Mouse (Mus musculus): ENCODE results near the gene Bend4. TPM values are rescaled to one million over a fixed set of nuclear protein-coding genes. Genes with fewer than 3 reads are reported as not detected.

Gene Bend4
- polyA plus RNA-seq, 1 experiment from 2014 or later, result 10.0 TPM

DNA sequence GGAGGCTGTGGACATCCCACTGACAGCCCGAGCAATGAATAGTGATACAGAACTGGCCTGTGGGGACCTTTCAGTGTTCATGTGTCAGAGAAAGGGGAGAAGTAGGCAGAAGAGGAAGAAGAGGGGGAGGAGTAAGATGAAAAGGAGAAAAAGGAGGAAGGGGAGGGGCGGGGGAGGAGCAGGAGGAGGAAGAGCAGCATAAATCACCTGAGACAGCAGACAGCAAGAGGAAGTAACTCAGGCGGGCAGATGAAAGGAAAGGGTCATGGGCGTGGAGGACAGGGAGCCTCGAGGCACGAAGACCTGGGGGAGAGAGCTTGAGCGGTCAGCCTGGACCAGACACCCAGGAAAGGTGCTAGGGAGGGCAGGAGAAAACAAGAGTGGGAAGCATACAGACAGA lies 23.7 kb downstream of the Bend4 start:
- DNase-seq (ENCODE audit: low spot score) (no peak), ATAC-seq (ENCODE audit: insufficient read depth, low FRiP score, low TSS enrichment) (no peak)
- Histone ChIP-seq H3K27me3 (ENCODE audit: control insufficient read depth, insufficient read depth, low read length) (no peaks in the 10 kb centered on the region), H3K4me3 (ENCODE audit: low read depth, low read length) (no peak overlapping the region), H3K4me1 (ENCODE audit: control insufficient read depth, insufficient read depth, low read length) (peaks cover 6% of the 10 kb centered on the region), H3K27ac (ENCODE audit: low read depth, low read length) (no peak overlapping the region), H3K9ac (ENCODE audit: low read length) (no peak overlapping the region), H3K36me3 (ENCODE audit: control insufficient read depth, insufficient read depth, low read length) (no peaks in the 10 kb centered on the region), H3K4me2 (ENCODE audit: low read depth) (no peak overlapping the region), H3K9me3 (ENCODE audit: control insufficient read depth, low read length) (no peaks in the 10 kb centered on the region)
- whole genome bisulfite sequencing, result 40% methylated on average over 7 of the region's 7 CpGs

DNA sequence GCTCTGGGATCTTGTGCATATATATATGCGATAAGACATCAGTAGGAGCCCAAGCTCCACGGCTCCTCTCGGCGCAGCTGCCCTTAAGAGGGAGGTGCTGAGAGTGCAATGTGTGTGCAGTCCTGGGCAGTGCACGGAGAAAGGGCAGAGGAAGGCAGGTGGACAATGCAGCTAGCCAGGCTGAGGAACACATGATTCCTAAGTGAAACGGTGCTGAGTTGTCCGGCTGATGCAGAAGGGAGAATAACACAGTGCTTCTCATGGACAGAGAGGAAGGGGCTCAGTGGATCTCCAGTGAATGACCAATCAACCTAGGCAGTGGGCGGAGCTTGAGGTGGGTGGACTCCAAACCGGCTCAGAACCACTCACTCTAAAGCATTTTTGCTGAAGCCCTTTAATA lies 26.5 kb downstream of the Bend4 start:
- Histone ChIP-seq H3K27ac (ENCODE audit: low read depth, low read length) (no peak overlapping the region), H3K4me3 (ENCODE audit: low read depth, low read length) (no peak overlapping the region), H3K27me3 (ENCODE audit: control insufficient read depth, insufficient read depth, low read length) (no peaks in the 10 kb centered on the region), H3K4me1 (ENCODE audit: control insufficient read depth, insufficient read depth, low read length) (peaks cover 6% of the 10 kb centered on the region), H3K36me3 (ENCODE audit: control insufficient read depth, insufficient read depth, low read length) (no peaks in the 10 kb centered on the region), H3K9me3 (ENCODE audit: control insufficient read depth, low read length) (no peaks in the 10 kb centered on the region), H3K4me2 (ENCODE audit: low read depth) (peak overlapping the region; percentile 27; the same call in 1 of the 2 replicates), H3K9ac (ENCODE audit: low read length) (no peak overlapping the region)
- 54% methylated on average over 9 of the region's 9 CpGs for WGBS
- peak; percentile 49; the same call in 1 of the 2 replicates for ATAC-seq (ENCODE audit: insufficient read depth, low FRiP score, low TSS enrichment)
- DNase-seq (ENCODE audit: low spot score), result no peak

DNA sequence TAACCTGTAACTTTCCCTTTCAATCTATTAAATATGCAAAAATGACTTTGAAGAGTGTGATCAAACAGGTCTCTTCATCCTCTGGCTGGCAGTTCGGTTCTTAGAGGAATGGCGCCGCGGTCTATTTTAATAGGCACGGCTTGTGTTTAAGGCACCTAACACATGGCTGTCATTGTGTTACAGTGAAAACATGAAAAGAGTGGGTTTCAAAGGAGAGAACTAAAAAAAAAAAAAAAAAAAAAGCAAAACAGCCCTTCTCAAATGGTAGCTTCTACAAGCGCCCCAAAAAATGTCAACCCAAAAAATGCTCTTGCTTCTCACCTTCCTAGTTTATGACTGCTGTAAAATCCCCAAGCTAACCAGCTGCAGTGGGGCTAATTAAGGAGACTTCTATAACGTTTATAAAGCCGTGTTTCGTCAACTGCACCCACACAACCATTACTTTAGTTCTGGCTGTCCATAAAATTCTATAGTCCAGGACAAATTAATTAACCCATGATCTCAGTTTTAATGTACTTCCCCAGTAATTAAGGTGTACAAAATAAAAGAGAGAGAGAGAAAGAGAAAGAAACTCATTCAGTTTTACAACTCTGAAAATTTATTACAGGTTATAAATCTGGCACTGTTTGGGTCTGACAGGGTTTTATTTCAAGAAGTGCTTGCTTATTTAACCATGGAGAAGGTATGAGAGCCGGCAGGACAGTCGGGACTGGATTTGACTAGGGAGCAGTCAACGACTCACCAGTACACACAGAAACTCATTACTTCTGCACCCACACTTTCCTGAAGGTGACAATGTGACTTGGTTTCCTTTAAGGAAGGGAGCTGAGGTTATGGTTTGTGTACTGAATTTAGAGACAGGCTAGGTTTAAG lies 27.3 kb downstream of the Bend4 start:
- Histone ChIP-seq H3K4me3 (ENCODE audit: low read depth, low read length) (no peak overlapping the region), H3K27ac (ENCODE audit: low read depth, low read length) (no peak overlapping the region), H3K9ac (ENCODE audit: low read length) (no peak overlapping the region), H3K27me3 (ENCODE audit: control insufficient read depth, insufficient read depth, low read length) (no peaks in the 10 kb centered on the region), H3K4me1 (ENCODE audit: control insufficient read depth, insufficient read depth, low read length) (peaks cover 6% of the 10 kb centered on the region), H3K4me2 (ENCODE audit: low read depth) (no peak overlapping the region), H3K9me3 (ENCODE audit: control insufficient read depth, low read length) (no peaks in the 10 kb centered on the region), H3K36me3 (ENCODE audit: control insufficient read depth, insufficient read depth, low read length) (no peaks in the 10 kb centered on the region)
- 33% methylated on average over 12 of the region's 12 CpGs for WGBS
- ATAC-seq (ENCODE audit: insufficient read depth, low FRiP score, low TSS enrichment), result no peak
- no peak for DNase-seq (ENCODE audit: low spot score)

DNA sequence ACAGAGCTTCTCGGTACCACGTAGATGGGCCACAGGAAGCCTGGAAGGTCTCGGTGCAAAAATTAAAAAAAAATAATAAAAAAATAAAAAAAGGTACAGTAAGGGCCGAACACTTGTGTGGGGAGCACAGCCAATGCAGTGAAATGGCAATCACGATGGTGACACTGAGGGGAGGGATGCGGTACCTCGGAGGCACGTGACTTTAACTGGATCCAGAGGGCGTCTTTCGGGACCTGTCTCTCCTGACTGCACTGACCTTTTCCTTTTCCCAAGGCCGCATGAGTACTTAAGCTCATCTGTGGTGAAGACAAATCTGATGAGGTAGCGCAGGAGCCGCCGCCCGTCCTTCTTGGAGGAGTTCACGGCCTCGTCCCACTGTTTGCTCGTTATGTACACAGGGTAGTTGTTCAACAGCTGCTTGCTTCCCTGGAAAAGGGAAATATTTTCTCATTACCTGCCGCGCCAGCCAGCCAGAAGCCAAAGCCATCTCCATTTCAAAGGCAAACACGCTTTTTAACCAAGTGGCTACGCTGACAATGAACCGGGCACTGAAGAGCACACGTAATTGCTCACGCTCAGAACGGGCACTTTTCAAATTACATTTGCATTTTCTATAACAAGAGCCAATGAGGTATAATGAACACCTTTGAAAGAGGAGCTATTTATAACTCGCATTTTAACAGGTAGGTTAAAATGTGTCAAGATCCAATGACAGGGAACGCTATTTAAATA lies 28.1 kb downstream of the Bend4 start:
- Histone ChIP-seq H3K27me3 (ENCODE audit: control insufficient read depth, insufficient read depth, low read length) (no peaks in the 10 kb centered on the region), H3K4me1 (ENCODE audit: control insufficient read depth, insufficient read depth, low read length) (peaks cover 6% of the 10 kb centered on the region), H3K27ac (ENCODE audit: low read depth, low read length) (no peak overlapping the region), H3K36me3 (ENCODE audit: control insufficient read depth, insufficient read depth, low read length) (no peaks in the 10 kb centered on the region), H3K4me3 (ENCODE audit: low read depth, low read length) (no peak overlapping the region), H3K9ac (ENCODE audit: low read length) (no peak overlapping the region), H3K9me3 (ENCODE audit: control insufficient read depth, low read length) (no peaks in the 10 kb centered on the region), H3K4me2 (ENCODE audit: low read depth) (no peak overlapping the region)
- DNase-seq (ENCODE audit: low spot score) (no peak), ATAC-seq (ENCODE audit: insufficient read depth, low FRiP score, low TSS enrichment) (no peak)
- WGBS, result 74% methylated on average over 28 of the region's 28 CpGs

DNA sequence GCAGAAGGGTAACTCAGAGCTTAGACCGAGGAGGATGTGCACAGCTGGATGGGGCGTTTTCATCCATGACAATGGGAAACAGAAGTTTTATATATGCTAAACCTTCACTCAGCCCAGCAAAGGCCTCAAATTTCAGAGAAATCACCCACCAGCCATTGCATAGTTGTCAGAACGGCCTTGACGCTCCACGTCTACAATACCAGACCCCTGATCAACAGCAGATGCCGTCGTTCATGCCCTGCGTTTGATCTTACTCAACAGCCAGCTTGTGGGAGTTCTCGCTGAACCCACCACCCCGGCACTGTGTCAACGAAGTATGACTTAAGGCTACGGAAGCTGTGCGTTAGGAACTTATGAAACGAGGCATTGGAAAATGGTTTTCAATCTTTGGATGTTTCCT lies 30.9 kb downstream of the Bend4 start:
- no peak overlapping the region for H3K4me3 ChIP-seq (ENCODE audit: low read depth, low read length)
- H3K27me3 ChIP-seq (ENCODE audit: control insufficient read depth, insufficient read depth, low read length), result no peaks in the 10 kb centered on the region
- 84% methylated on average over 14 of the region's 14 CpGs for WGBS
- no peaks in the 10 kb centered on the region for H3K9me3 ChIP-seq (ENCODE audit: control insufficient read depth, low read length)
- H3K36me3 ChIP-seq (ENCODE audit: control insufficient read depth, insufficient read depth, low read length), result no peaks in the 10 kb centered on the region
- H3K4me2 ChIP-seq (ENCODE audit: low read depth), result no peak overlapping the region
- DNase-seq (ENCODE audit: low spot score) (no peak), ATAC-seq (ENCODE audit: insufficient read depth, low FRiP score, low TSS enrichment) (no peak)
- no peak overlapping the region for H3K27ac ChIP-seq (ENCODE audit: low read depth, low read length)
- H3K4me1 ChIP-seq (ENCODE audit: control insufficient read depth, insufficient read depth, low read length), result peaks cover 6% of the 10 kb centered on the region
- H3K9ac ChIP-seq (ENCODE audit: low read length), result no peak overlapping the region

DNA sequence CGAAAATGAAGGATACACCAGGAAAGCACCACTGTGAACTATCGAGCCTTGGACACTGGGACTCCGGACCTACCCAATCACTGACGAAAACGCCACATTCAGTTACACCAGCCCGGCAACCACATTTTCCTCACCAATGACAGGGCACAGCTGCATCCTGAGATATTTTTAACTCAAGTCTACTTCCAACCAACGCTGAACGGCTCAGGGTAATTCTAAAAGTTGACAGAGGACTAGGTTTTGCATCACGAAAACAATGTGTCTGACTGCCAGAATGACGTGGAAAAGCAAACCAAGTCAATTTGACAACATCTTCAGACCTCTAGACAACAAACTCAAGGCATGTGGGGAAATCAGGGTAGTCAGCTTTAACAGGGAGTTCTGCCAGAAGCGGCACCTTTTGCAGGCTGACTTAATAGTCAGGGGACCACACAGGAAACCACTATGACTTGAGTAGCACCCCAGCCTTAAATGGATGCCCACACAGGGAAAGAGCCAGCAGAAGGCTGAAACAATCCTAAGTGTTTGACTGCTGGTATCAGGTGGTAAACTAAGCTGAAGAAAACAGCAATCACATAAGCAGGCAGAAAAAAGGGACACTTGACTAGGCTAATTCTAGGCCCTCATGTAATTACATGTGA lies 32.8 kb downstream of the Bend4 start:
- Histone ChIP-seq H3K27ac (ENCODE audit: low read depth, low read length) (no peak overlapping the region), H3K36me3 (ENCODE audit: control insufficient read depth, insufficient read depth, low read length) (no peaks in the 10 kb centered on the region), H3K4me3 (ENCODE audit: low read depth, low read length) (no peak overlapping the region), H3K4me2 (ENCODE audit: low read depth) (no peak overlapping the region), H3K9ac (ENCODE audit: low read length) (no peak overlapping the region), H3K9me3 (ENCODE audit: control insufficient read depth, low read length) (no peaks in the 10 kb centered on the region), H3K4me1 (ENCODE audit: control insufficient read depth, insufficient read depth, low read length) (no peaks in the 10 kb centered on the region), H3K27me3 (ENCODE audit: control insufficient read depth, insufficient read depth, low read length) (no peaks in the 10 kb centered on the region)
- DNase-seq (ENCODE audit: low spot score) (no peak), ATAC-seq (ENCODE audit: insufficient read depth, low FRiP score, low TSS enrichment) (no peak)
- WGBS, result 92% methylated on average over 11 of the region's 11 CpGs

DNA sequence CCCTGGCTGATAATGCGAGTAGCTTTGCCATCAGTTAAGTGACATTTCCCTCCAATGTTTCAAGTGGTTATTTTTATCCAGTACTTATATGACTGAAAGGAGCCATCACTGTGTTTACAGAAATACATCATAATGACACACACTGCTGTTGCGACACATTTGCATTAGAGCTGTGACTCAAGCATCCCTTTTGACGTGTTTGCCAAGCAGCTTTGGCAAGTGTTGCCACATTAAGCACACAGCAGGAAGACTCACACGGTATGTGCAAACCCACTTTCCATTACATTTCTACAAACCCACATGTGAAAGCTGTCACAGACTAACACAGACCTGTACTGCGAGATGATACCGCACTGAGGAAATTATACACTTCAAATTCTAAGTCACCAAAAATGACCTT lies 34.2 kb downstream of the Bend4 start:
- Histone ChIP-seq H3K4me2 (ENCODE audit: low read depth) (no peak overlapping the region), H3K4me3 (ENCODE audit: low read depth, low read length) (no peak overlapping the region), H3K27me3 (ENCODE audit: control insufficient read depth, insufficient read depth, low read length) (no peaks in the 10 kb centered on the region), H3K27ac (ENCODE audit: low read depth, low read length) (no peak overlapping the region), H3K4me1 (ENCODE audit: control insufficient read depth, insufficient read depth, low read length) (no peaks in the 10 kb centered on the region), H3K9me3 (ENCODE audit: control insufficient read depth, low read length) (no peaks in the 10 kb centered on the region), H3K36me3 (ENCODE audit: control insufficient read depth, insufficient read depth, low read length) (no peaks in the 10 kb centered on the region), H3K9ac (ENCODE audit: low read length) (no peak overlapping the region)
- DNase-seq (ENCODE audit: low spot score), result no peak
- no peak for ATAC-seq (ENCODE audit: insufficient read depth, low FRiP score, low TSS enrichment)
- 94% methylated on average over 6 of the region's 6 CpGs for WGBS

DNA sequence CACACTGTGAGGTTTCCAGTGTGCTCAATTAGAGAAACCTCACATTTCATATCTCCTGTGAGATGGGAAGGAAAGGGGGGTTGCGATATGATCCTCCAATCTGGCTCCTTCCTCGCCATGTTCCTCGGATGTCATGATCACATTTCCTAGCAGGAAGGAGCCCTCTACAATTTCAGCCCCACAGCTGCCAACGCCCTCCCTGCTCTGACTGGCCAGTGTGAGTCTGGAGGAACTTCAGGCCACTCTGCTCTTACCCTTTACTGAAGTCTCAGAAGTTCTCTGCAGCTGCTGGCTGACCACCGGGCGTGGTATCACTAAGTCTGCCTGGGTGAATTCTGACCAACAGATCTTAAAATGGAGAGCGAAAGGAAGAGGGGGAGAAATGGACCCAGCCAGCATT lies 45.6 kb downstream of the Bend4 start:
- DNase-seq (ENCODE audit: low spot score) (no peak), ATAC-seq (ENCODE audit: insufficient read depth, low FRiP score, low TSS enrichment) (no peak)
- Histone ChIP-seq H3K4me2 (ENCODE audit: low read depth) (no peak overlapping the region), H3K4me1 (ENCODE audit: control insufficient read depth, insufficient read depth, low read length) (no peaks in the 10 kb centered on the region), H3K27me3 (ENCODE audit: control insufficient read depth, insufficient read depth, low read length) (no peaks in the 10 kb centered on the region), H3K9me3 (ENCODE audit: control insufficient read depth, low read length) (no peaks in the 10 kb centered on the region), H3K36me3 (ENCODE audit: control insufficient read depth, insufficient read depth, low read length) (no peaks in the 10 kb centered on the region), H3K27ac (ENCODE audit: low read depth, low read length) (no peak overlapping the region), H3K9ac (ENCODE audit: low read length) (no peak overlapping the region), H3K4me3 (ENCODE audit: low read depth, low read length) (no peak overlapping the region)
- 98% methylated on average over 7 of the region's 7 CpGs for WGBS

Measured in neural tube, embryonic 11.5 days (tissue).